Mouse (Mus musculus) heart, embryonic 16.5 days (tissue): Measurements from ENCODE around the gene AU022252. TPM values are rescaled to one million over a fixed set of nuclear protein-coding genes. Genes with fewer than 3 reads are reported as not detected.

ENCODE experiments used
- ATAC-seq: fragments of 200-750 bp; cut with Nextera tagmentation; replicated peaks from 2 replicates; pipeline ENCODE4 v1.8.0; 2017; ENCODE audit warnings: moderate number of reproducible peaks; ENCODE audit not compliant: insufficient read depth, low FRiP score; ENCODE audit errors: extremely low read depth
- H3K27ac ChIP-seq: fragments of 300-500 bp; sonication (generic); 2 replicates; pipeline ENCODE4 v1.5.1; 2014; ENCODE audit warnings: mild to moderate bottlenecking, low read length, control low read depth, moderate library complexity
- H3K27me3 ChIP-seq: fragments of 300-500 bp; sonication (generic); 2 replicates; pipeline ENCODE4 v1.6.1; 2014; ENCODE audit warnings: low read length, mixed read lengths; ENCODE audit not compliant: control insufficient read depth, insufficient read depth
- H3K36me3 ChIP-seq: fragments of 300-500 bp; sonication (generic); 2 replicates; pipeline ENCODE4 v1.6.1; 2014; ENCODE audit not compliant: control insufficient read depth, insufficient read depth
- H3K4me1 ChIP-seq: fragments of 300-500 bp; sonication (generic); 2 replicates; pipeline ENCODE4 v1.6.1; 2014; ENCODE audit warnings: low read length, mixed read lengths; ENCODE audit not compliant: control insufficient read depth, insufficient read depth
- H3K4me2 ChIP-seq: fragments of 300-500 bp; sonication (generic); 2 replicates; pipeline ENCODE4 v1.6.1; 2014; ENCODE audit warnings: low read depth, mild to moderate bottlenecking, control low read depth, low read length
- H3K4me3 ChIP-seq: fragments of 300-500 bp; sonication (generic); 2 replicates; pipeline ENCODE4 v1.5.1; 2014; ENCODE audit warnings: mild to moderate bottlenecking, control low read depth, low read length
- H3K9ac ChIP-seq: fragments of 300-500 bp; sonication (generic); 2 replicates; pipeline ENCODE4 v1.6.1; 2014; ENCODE audit warnings: low read length, control low read depth
- H3K9me3 ChIP-seq: fragments of 300-500 bp; sonication (generic); replicated peaks from 2 replicates; pipeline ENCODE4 v1.6.1; 2016; ENCODE audit warnings: low read length; ENCODE audit not compliant: control insufficient read depth
- WGBS: fragments of 180-500 bp; shearing (Covaris S2); extraction: QIAGEN DNeasy Blood & Tissue Kit; methylation state at CpG from one replicate; pipeline ENCODE4 v1.1.7; 2014; 5-methylcytosine and 5-hydroxymethylcytosine counted together
- polyA plus RNA-seq: library from polyadenylated mRNA; unstranded; fragments of >200 nt; fragmentation: Nextera tagmentation; extraction: Ambion mirVana; gene quantifications from 2 replicates; pipeline ENCODE4 v1.2.1, GENCODE M21; 2015

AU022252 gene
- polyA plus RNA-seq, 1 experiment from 2014 or later: 23.4 TPM

GRCm38 (mm10) chr4:119259344-119260254 lies 27.1 kb upstream of the AU022252 start:
- H3K27me3 ChIP-seq: no peaks in the 10 kb centered on the region
- no peaks in the 10 kb centered on the region for H3K36me3 ChIP-seq
- ATAC-seq: no peak; the same call in 1 of the 2 replicates
- H3K4me1 ChIP-seq: no peaks in the 10 kb centered on the region
- H3K27ac ChIP-seq: no peak overlapping the region
- 72% methylated on average over 15 of the region's 15 CpGs for WGBS
- H3K4me3 ChIP-seq: no peak overlapping the region
- no peaks in the 10 kb centered on the region for H3K9me3 ChIP-seq
- no peak overlapping the region for H3K4me2 ChIP-seq
- no peak overlapping the region for H3K9ac ChIP-seq

- Histone ChIP-seq H3K36me3 (no peaks in the 10 kb centered on the region), H3K4me1 (peaks cover 4% of the 10 kb centered on the region), H3K9ac (no peak overlapping the region), H3K4me3 (no peak overlapping the region), H3K9me3 (no peaks in the 10 kb centered on the region), H3K27ac (no peak overlapping the region), H3K27me3 (no peaks in the 10 kb centered on the region), H3K4me2 (no peak overlapping the region)
- no peak for ATAC-seq
- WGBS: 70% methylated on average over 6 of the region's 6 CpGs
These were observed 24.6 kb upstream of the AU022252 start for GRCm38 (mm10) chr4:119257083-119257482.

DNA sequence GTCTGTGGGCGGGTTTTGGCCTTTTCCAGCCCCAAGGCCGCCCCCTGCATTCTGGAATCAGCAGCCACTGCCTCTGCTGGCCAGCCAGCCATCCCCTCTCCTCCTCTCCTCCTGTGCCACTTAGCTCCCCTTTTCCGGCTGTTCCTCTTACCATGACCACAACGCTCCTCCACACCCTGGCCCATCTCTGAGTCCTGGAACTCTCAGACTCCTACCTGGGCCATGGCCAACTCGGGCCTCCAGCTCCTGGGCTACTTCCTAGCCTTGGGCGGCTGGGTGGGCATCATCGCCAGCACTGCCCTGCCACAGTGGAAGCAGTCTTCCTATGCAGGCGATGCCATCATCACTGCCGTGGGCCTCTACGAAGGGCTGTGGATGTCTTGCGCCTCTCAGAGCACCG lies 22.8 kb upstream of the AU022252 start, which contains the start of gene Cldn19:
Gene Cldn19, plus strand, starts transcription at position 64 of the 400 bp plus-strand sequence.
- Histone ChIP-seq H3K4me1 (peaks cover 4% of the 10 kb centered on the region), H3K4me3 (no peak within 1 kb of the TSS), H3K4me2 (no peak within 1 kb of the TSS), H3K36me3 (no peaks in the 10 kb centered on the region), H3K9ac (0 out of 2 replicates have a peak within 1 kb of the TSS, but pooled peaks have one; percentile 0), H3K27me3 (no peaks in the 10 kb centered on the region), H3K9me3 (no peaks in the 10 kb centered on the region), H3K27ac (no peak within 1 kb of the TSS)
- no peak for ATAC-seq
- WGBS: 84% methylated on average over 12 of the region's 12 CpGs

DNA sequence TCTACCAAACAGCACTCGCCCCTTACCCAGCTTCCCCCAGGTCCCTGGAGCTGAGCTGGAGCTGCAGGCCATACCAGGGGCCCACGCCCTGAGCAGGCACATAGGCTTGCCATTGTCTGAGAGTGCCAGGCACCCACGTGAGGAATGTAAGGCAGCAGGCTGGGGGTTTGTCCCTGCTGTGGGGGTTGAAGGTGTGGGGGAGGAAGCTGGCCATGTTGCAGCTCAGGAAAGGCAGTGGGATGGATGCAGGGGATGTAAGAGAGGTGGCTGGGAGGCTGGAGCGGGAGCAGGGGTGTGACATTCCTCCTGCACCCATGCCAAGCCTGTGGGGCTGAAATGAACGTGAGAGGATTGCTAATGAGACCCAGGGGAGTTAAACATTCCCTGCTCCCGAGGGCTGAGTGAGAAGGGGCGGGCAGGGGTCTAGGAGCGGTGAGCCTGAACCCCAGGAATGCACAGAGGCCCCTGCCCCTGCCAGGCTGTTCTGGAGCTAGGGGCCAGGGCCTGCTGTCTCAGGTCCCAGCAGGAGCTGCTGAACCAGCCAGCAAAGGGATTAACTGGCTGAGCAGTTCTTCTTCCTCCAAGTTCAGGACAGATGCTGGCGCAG lies 21.6 kb upstream of the AU022252 start:
- no peak for ATAC-seq
- Histone ChIP-seq H3K9me3 (no peaks in the 10 kb centered on the region), H3K4me3 (no peak overlapping the region), H3K4me2 (no peak overlapping the region), H3K27ac (no peak overlapping the region), H3K36me3 (no peaks in the 10 kb centered on the region), H3K27me3 (no peaks in the 10 kb centered on the region), H3K4me1 (peaks cover 4% of the 10 kb centered on the region), H3K9ac (0 out of 2 replicates have a peak overlapping the region, but pooled peaks have one; percentile 0)
- 32% methylated on average over 9 of the region's 9 CpGs for whole genome bisulfite sequencing

DNA sequence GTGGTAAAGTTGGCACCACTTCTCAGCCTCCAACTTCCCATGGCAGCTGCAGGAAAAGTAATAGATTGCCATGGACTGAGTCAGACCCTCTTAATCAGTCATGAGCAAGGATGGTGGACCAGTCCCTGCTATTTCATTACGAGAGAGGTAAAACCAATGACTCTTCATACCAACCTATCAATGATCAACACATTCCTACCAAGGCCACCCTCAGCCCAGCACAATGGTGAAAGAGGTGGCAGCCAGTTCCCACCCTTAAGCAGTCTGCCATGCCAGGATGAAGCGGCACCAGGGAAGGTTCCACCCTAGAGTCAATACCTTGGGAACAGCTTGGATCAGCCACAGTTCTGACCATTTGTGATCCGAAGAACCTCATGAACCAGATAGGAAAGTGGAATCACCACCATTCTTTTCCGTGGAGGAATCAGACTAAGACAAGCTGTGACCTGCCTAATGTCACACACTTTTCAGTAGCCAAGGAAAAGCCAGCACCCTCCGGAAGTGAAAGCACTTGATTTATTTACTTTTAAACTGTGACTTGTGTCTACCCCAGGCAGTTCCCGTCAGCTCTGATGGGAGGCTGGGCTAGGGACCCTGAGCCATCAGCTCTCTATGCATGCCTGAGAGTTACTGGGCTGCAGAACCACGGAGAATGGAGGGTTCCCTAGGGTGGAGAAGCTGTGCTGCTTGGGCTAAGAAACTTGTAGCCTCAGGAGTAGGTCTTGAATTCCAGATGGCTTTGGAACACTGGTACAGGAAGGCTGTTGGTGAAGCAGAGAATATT lies 19.7 kb upstream of the AU022252 start:
- Histone ChIP-seq H3K9me3 (no peaks in the 10 kb centered on the region), H3K4me1 (peaks cover 11% of the 10 kb centered on the region), H3K36me3 (peaks cover 4% of the 10 kb centered on the region; the same call in 1 of the 2 replicates), H3K9ac (no peak overlapping the region), H3K27ac (no peak overlapping the region), H3K27me3 (no peaks in the 10 kb centered on the region), H3K4me3 (no peak overlapping the region), H3K4me2 (no peak overlapping the region)
- ATAC-seq: no peak
- 54% methylated on average over 7 of the region's 7 CpGs for WGBS

- Histone ChIP-seq H3K4me2 (no peak overlapping the region), H3K9me3 (no peaks in the 10 kb centered on the region), H3K27ac (peak overlapping the region; percentile 41; the same call in 1 of the 2 replicates), H3K27me3 (no peaks in the 10 kb centered on the region), H3K4me1 (peaks cover 21% of the 10 kb centered on the region), H3K4me3 (no peak overlapping the region), H3K9ac (no peak overlapping the region), H3K36me3 (peaks cover 8% of the 10 kb centered on the region; the same call in 1 of the 2 replicates)
- WGBS: 61% methylated on average over 11 of the region's 11 CpGs
- no peak for ATAC-seq
These were observed 16.0 kb upstream of the AU022252 start for GRCm38 (mm10) chr4:119248407-119248965.

DNA sequence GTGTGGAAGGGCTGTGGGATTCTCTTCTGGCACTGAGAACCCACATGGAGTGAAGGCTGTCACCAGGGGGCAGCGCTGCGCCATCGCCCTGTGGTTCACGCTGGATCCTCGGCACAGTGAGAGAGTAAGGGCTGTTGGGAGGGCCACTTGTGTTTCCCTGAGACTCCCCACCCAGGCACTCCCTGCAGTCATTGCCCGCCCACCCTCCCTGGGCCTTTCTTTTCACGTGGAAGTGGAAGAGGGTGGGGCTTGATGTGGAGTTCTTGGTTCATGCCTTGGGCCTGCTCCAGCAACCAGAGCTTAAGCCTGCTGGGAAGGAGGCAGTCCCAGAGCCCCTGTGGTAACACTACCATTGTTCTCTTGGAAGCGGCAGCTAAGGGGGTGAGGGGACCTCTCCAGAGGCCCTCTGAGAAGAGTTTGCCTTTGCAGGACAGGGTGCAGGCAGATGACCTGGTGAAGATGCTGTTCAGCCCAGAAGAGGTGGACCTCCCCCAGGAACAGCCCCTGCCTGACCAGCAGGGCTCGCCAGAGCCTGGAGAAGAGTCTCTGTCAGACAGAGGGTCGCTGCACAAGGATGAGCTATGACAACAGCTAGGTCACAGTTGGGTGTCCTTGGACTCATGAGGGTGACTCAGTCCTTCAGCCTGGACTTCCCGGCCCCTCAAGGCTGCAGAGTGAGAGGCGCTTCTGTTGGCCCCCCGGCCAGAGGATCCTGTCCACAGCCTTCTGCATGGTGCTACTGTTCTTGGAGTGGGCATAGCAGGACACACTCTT lies 15.1 kb upstream of the AU022252 start:
- no peaks in the 10 kb centered on the region for H3K9me3 ChIP-seq
- H3K4me1 ChIP-seq: peaks cover 21% of the 10 kb centered on the region
- peaks cover 10% of the 10 kb centered on the region; the same call in 1 of the 2 replicates for H3K36me3 ChIP-seq
- H3K27ac ChIP-seq: peak overlapping the region; percentile 41; the same call in 1 of the 2 replicates
- H3K27me3 ChIP-seq: no peaks in the 10 kb centered on the region
- ATAC-seq: peak; percentile 53
- 39% methylated on average over 13 of the region's 13 CpGs for WGBS
- H3K4me3 ChIP-seq: no peak overlapping the region
- no peak overlapping the region for H3K9ac ChIP-seq
- no peak overlapping the region for H3K4me2 ChIP-seq

DNA sequence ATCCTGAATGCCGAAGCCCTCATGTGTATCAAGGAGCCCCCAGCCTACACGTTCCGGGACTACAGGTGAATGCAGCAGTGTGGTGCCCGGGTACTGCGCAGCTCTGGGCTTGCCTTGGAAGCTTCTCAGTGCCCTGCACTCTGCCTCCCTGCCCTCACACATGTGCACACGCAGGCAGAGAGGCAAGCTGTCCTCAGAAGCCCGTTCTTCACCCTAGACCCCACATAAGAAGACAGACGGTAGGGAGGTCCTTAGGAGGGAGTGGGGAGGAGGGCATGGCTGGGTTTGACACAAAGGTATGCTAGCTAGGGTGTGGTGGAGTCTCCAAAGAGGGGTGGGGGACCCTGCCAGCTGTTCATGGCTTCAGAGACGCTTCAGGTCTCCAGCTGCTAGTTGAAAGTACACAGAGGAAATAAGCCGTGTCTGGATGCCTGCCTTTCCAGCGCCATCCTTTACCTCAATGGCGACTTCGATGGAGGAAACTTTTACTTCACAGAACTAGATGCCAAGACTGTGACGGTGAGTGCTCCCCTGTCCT lies 14.2 kb upstream of the AU022252 start:
- no peak for ATAC-seq

More for the DNA sequence above, 14.2 kb upstream of the AU022252 start:
- Histone ChIP-seq H3K4me3 (no peak overlapping the region), H3K27me3 (no peaks in the 10 kb centered on the region), H3K9me3 (no peaks in the 10 kb centered on the region), H3K36me3 (peaks cover 15% of the 10 kb centered on the region; the same call in 1 of the 2 replicates), H3K4me2 (no peak overlapping the region), H3K9ac (no peak overlapping the region), H3K27ac (no peak overlapping the region), H3K4me1 (peaks cover 21% of the 10 kb centered on the region)
- WGBS: 72% methylated on average over 14 of the region's 14 CpGs
